ENCODE assay signal across 8 mouse cellular contexts in genomic region chr11:119267241-119267674, GRCm38 (mm10). TPM values are rescaled to one million over a fixed set of nuclear protein-coding genes. Genes with fewer than 3 reads are reported as not detected.
DNase-seq lines count a peak whose midpoint lies in the region; ATAC-seq and TF ChIP-seq lines count a peak whose summit lies in the region.

No protein-coding gene starts in this region.

- peak; percentile 71 for DNase-seq in gastrocnemius, adult 2 months
- DNase-seq in gastrocnemius, postnatal 14 days = no peak
- peak; percentile 79 for DNase-seq in cerebellum, adult 11 months
- DNase-seq in heart, embryonic 10.5 days (ENCODE audit: low spot score) = no peak
- peak; percentile 75 to 80 for DNase-seq in kidney, adult 8-10 months
- peak; percentile 50 for DNase-seq in ovary, postnatal 36 days (ENCODE audit: low spot score)
- no peak for DNase-seq in thymus, postnatal 10 days (ENCODE audit: low spot score in 2 of 2)

- peaks cover 44% of the 10 kb centered on the region for H3K4me1 ChIP-seq in heart, embryonic 10.5 days
- H3K4me1 ChIP-seq in liver, embryonic 16.5 days (ENCODE audit: control insufficient read depth, low read depth, low read length) = peaks cover 12% of the 10 kb centered on the region

- WGBS in heart, embryonic 10.5 days = 57% methylated on average over 6 of the region's 6 CpGs
- 52% methylated on average over 6 of the region's 6 CpGs for WGBS in liver, embryonic 16.5 days (ENCODE audit: insufficient replicate concordance)

- H3K4me3 ChIP-seq in gastrocnemius, adult 2 months = peak overlapping the region; percentile 79
- peak overlapping the region; percentile 83; the same call in 1 of the 2 replicates for H3K4me3 ChIP-seq in heart, embryonic 10.5 days
- H3K4me3 ChIP-seq in liver, embryonic 16.5 days (ENCODE audit: low read depth, low read length) = peak overlapping the region; percentile 79; the same call in 1 of the 2 replicates

- intact Hi-C loops in gastrocnemius, adult 2 months (cut with DNase I) = no loop called here
- intact Hi-C loops in gastrocnemius, postnatal 14 days (cut with DNase I; ENCODE audit: low total_unique reads) = no loop called here

- ATAC-seq in liver, embryonic 16.5 days (ENCODE audit: low read depth) = no peak

- H3K4me2 ChIP-seq in liver, embryonic 16.5 days (ENCODE audit: low read depth, low read length) = peak overlapping the region; percentile 98

- peak overlapping the region; percentile 99 for H3K27ac ChIP-seq in gastrocnemius, adult 2 months
- peak overlapping the region; percentile 91; the same call in 1 of the 2 replicates for H3K27ac ChIP-seq in heart, embryonic 10.5 days
- no peak overlapping the region for H3K27ac ChIP-seq in liver, embryonic 16.5 days (ENCODE audit: low read length)

- no peak for TF ChIP-seq CTCF in gastrocnemius, adult 2 months (IDR thresholded peaks at IDR 0.05)

- peak overlapping the region; percentile 33 for H3K9ac ChIP-seq in liver, embryonic 16.5 days (ENCODE audit: low read depth, low read length)

- H3K36me3 ChIP-seq in heart, embryonic 10.5 days = peaks cover 22% of the 10 kb centered on the region
- H3K36me3 ChIP-seq in liver, embryonic 16.5 days (ENCODE audit: control insufficient read depth, insufficient read depth) = no peaks in the 10 kb centered on the region

- H3K9me3 ChIP-seq in heart, embryonic 10.5 days = no peaks in the 10 kb centered on the region
- no peaks in the 10 kb centered on the region for H3K9me3 ChIP-seq in liver, embryonic 16.5 days (replicated peaks; ENCODE audit: control insufficient read depth, low read length)

- H3K27me3 ChIP-seq in heart, embryonic 10.5 days (ENCODE audit: insufficient read depth, poor library complexity, severe bottlenecking) = no peaks in the 10 kb centered on the region
- H3K27me3 ChIP-seq in liver, embryonic 16.5 days (ENCODE audit: control insufficient read depth, insufficient read depth, low read depth, low read length) = no peaks in the 10 kb centered on the region

RNA-seq across cellular contexts. Expression of gene Gaa, which starts 0.4 kb away (rescaled TPM):
- 100 to 1,000 TPM; 148 to 177 TPM for total RNA-seq in gastrocnemius, adult 2 months (2021)
- total RNA-seq in gastrocnemius, postnatal 14 days (2021) = 10 to 100 TPM; 79.1 to 81.6 TPM
- polyA plus RNA-seq in heart, embryonic 10.5 days (2016; fragmentation: Nextera tagmentation; extraction: Ambion mirVana) = 57.3 and 97.3 TPM in 2 replicates
- polyA plus RNA-seq in liver, embryonic 16.5 days (2015; fragmentation: Nextera tagmentation; extraction: Ambion mirVana) = 25.8 and 30.8 TPM in 2 replicates

RNA-seq across cellular contexts. Expression of gene Eif4a3, which starts 32.6 kb away (rescaled TPM):
- 10 to 100 TPM; 42.1 to 51.6 TPM for total RNA-seq in gastrocnemius, adult 2 months (2021)
- total RNA-seq in gastrocnemius, postnatal 14 days (2021) = 10 to 100 TPM; 43.8 to 52.4 TPM
- polyA plus RNA-seq in heart, embryonic 10.5 days (2016; fragmentation: Nextera tagmentation; extraction: Ambion mirVana) = 366 and 405 TPM in 2 replicates
- 139 and 146 TPM in 2 replicates for polyA plus RNA-seq in liver, embryonic 16.5 days (2015; fragmentation: Nextera tagmentation; extraction: Ambion mirVana)

RNA-seq across cellular contexts. Expression of gene Ccdc40, which starts 38.9 kb away (rescaled TPM):
- not detected for total RNA-seq in gastrocnemius, adult 2 months (2021)
- total RNA-seq in gastrocnemius, postnatal 14 days (2021) = not detected
- 4.6 and 9.3 TPM in 2 replicates for polyA plus RNA-seq in heart, embryonic 10.5 days (2016; fragmentation: Nextera tagmentation; extraction: Ambion mirVana)
- polyA plus RNA-seq in liver, embryonic 16.5 days (2015; fragmentation: Nextera tagmentation; extraction: Ambion mirVana) = 0.61 and 0.68 TPM in 2 replicates

RNA-seq across cellular contexts. Expression of gene Tbc1d16, which starts 39.0 kb away (rescaled TPM):
- total RNA-seq in gastrocnemius, adult 2 months (2021) = 10 to 100 TPM; 30.7 to 36.6 TPM
- total RNA-seq in gastrocnemius, postnatal 14 days (2021) = 10 to 100 TPM; 14.3 to 18.5 TPM
- polyA plus RNA-seq in heart, embryonic 10.5 days (2016; fragmentation: Nextera tagmentation; extraction: Ambion mirVana) = 7.4 and 8.6 TPM in 2 replicates
- 1.3 and 1.8 TPM in 2 replicates for polyA plus RNA-seq in liver, embryonic 16.5 days (2015; fragmentation: Nextera tagmentation; extraction: Ambion mirVana)

RNA-seq across cellular contexts. Expression of gene Card14, which starts 40.3 kb away (rescaled TPM):
- total RNA-seq in gastrocnemius, adult 2 months (2021) = under 1 TPM; 0.33 to 0.54 TPM
- total RNA-seq in gastrocnemius, postnatal 14 days (2021) = 1 to 10 TPM in 1 of 2 experiments, under 1 TPM in 1; 0.64 to 1.3 TPM
- 0.24 and 0.48 TPM in 2 replicates for polyA plus RNA-seq in heart, embryonic 10.5 days (2016; fragmentation: Nextera tagmentation; extraction: Ambion mirVana)
- polyA plus RNA-seq in liver, embryonic 16.5 days (2015; fragmentation: Nextera tagmentation; extraction: Ambion mirVana) = 0.21 and 0.24 TPM in 2 replicates

Comparison
In these comparisons a context has a peak if more than half of its experiments do, and no peak if none do; other contexts are left out.
1. DNase-seq: peak in gastrocnemius, adult 2 months (single experiment), cerebellum, adult 11 months (single experiment), kidney, adult 8-10 months (2 of 2) and ovary, postnatal 36 days (single experiment); none in gastrocnemius, postnatal 14 days (single experiment), heart, embryonic 10.5 days (single experiment) and thymus, postnatal 10 days (0 of 2).
2. Peak in every context shown above with its lines, with median percentiles within 50 percentile points of each other: H3K4me3 ChIP-seq.